Mouse (Mus musculus): ENCODE results near the gene Lgi1.
A peak's percentile ranks its signal among the peaks of the same experiment; 100 is the strongest.

DNA sequence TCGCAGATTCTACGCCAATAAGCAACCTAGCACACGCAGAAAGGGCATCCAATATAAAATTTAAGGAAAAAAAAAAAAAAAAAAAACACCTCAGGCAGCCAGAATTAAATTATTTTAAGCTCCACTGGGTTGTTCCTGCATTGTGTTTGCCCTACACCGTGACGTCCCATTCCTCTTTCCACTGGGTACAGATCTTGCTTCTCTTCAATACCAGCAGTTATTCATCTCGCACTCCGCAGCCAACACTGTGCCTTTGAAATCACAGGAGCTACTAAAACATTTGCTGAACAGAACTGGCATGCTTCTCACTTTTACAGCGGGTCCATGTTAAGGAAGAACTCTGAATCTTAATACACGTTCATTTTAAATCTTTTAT lies 39.7 kb upstream of the Lgi1 start:
- TF ChIP-seq CTCF (IDR thresholded peaks at IDR 0.05; ENCODE audit: borderline replicate concordance, insufficient read depth, low read depth, low read length) (no peak), POLR2A (IDR thresholded peaks at IDR 0.05; ENCODE audit: borderline replicate concordance, insufficient read depth, low read length) (peak; percentile 33; the same call in 1 of the 2 replicates)
